Mouse (Mus musculus) lung, postnatal 0 days (tissue): Measurements from ENCODE around the gene Dnajc4.

Experiments used
- CTCF ChIP-seq: IDR thresholded peaks from 2 replicates; pipeline ENCODE4 v1.5.1; 2016; ENCODE audit warnings: antibody characterized with exemption, mild to moderate bottlenecking
- EP300 ChIP-seq: IDR thresholded peaks from 2 replicates; pipeline ENCODE4 v1.6.1; 2016; ENCODE audit warnings: antibody characterized with exemption, mild to moderate bottlenecking, control low read depth

GRCm38 (mm10) chr19:6992011-6992858 lies at the start of gene Dnajc4:
- TF ChIP-seq CTCF (no peak; the same call in 1 of the 2 replicates), EP300 (0 out of 2 replicates have a peak, but pooled peaks have one; percentile 23)
